Mouse (Mus musculus): ENCODE measurements at regions not wholly inside any gene's neighbourhood (a gene's known extent, or its start where the extent isn't known, plus 50 kb on each side); places are given as distances from the start of the nearest gene placed in this dataset.

DNA sequence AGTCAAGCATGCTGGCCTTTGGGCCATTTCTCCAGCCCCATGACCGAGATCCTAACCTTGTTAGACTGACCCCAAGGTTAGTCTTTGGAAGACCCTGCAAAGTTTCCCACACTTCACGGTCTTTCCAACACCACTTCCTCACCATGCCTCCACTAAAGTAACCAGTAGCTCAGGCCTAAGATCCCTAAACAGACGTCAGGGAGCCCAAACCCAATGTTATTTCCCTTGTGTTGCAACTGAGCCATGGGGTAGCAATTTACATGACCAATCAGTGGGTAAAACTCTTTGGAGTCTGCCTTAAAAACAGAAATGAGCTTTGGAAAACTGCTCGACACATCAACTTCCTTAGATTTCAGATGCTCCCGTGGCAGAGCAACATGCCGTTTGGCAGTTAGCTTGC is 173.6 kb downstream of the Ttc8 start:
- intact Hi-C loops (cut with DNase I), result loop anchor here (5.0 to 10.0 kb wide), 2 partner anchors 298 to 471 kb away; partner anchors contain the start of gene Foxn3
- no peak for DNase-seq

DNA sequence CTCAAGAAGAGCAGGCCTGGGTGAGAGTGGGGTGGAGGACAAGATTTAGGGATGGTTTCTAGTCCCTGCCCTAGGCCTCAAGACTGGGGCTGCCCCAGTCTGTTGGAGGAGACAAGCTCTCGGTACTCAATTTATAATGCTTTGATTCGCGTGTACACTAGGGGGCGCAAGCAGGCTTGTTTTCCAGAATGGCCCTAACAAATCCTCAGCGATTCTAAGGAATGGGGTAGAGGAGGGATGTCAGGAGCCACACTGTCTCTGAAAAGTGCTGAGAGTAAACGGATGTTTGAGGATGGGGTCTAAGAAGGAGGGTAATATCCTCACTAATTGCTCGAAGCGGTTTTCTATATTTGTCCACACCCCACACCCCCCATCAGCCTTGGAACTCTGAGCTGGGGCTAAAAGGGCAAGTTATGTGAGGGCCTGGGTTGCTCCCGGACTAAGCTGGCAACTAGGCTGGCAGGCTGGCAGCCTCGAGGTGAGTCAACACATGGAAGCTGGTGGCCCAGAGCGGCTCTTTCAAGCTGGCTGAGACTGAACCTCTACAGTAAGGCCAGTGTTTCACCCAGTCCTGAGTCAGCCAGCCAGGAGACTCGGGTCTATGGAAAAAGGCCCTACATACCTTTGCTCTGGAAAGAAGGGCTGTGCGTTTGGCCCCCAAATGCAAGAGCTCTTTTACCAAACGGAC is 176.7 kb downstream of the Ttc8 start:
- intact Hi-C loops (cut with DNase I), result loop anchor here (5.0 to 10.0 kb wide), 2 partner anchors 468 to 745 kb away; partner anchors contain the start of gene Foxn3
- DNase-seq, result peak; percentile 89

DNA sequence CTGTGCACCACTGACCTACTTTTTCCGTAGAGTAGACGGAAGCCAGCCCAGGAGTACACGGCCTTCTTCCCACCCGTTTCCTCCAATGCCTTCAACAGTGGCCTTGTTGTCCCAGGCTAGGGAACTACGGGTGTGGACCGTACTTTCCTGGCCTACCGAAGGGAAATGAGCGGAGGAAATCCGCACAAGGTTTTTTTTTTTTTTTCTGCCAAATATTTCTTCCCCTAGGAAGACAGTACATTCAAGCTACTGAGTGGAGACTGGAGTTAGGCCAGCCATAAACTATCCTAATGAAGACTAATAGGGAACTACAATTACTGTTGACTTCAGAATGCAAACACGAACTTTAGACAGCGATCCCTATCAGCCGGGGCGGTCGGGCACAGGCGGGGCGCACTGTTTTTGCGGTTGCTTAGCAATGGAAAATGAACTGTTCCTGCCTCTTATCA is 177.3 kb downstream of the Ttc8 start:
- no peak for DNase-seq
- intact Hi-C loops (cut with DNase I), result loop anchor here (5.0 to 10.0 kb wide), 2 partner anchors 467 to 745 kb away; partner anchors contain the start of gene Foxn3

DNA sequence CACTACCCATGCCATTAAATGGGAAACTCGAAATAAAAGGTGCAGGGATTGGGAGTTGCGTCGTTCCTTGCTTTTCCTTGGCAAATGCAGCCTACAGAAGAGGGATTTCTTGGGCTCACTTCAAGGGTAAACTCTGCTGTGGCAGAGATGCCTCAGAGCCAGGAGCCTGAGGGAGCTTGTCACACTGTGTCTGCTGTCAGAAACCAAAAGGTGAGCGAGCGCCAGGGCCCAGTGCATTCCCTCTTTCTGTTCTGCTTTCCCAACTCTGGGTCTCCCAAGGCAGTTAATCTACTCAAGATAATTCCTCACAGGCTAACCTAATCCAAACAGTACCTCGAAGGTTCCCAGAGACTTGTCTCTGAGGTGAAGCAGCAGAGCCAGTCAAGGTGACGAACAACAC is 179.5 kb downstream of the Ttc8 start:
- no peak for DNase-seq
- intact Hi-C loops (cut with DNase I), result loop anchor here (5.0 to 10.0 kb wide), 2 partner anchors 465 to 742 kb away; partner anchors contain the start of gene Foxn3

DNA sequence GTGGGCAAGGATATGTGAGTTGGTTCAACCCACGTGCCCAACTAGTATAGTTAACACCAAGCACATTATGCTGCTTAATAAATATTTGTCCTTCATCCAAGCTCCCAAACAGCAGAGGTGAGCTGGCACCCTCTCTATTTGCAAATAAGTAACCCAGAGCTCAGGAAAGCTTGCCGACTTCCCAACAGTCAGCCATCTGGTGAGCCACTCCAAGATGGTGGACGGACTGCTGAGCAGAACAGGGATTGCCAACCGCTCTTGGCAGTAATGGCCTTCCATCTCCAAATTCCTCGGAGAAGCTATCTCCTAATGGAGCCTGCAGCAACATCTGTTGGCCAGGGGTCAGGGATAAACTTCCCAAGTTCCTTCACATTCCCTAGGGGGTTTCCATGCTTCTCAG is 188.2 kb downstream of the Ttc8 start:
- intact Hi-C loops (cut with DNase I), result no loop called here
- no peak for DNase-seq

DNA sequence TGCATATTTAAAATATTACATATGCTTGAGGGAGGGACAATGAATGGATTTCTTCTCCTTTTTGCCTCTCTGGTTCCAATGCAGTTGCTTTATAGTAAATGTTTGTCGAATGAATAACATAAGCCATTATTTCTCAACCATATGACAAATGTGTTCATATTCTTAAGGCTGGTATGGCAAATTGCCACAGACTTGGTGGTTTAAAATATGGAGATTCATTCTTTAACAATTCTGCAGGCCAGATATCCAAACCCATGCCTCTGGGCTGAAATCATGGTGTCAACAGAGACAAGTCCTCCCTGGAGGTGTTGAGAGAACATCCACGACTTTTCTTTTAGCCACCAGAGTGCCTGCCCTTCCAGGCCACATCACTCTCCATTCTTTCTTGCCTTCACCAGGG is 193.4 kb downstream of the Ttc8 start:
- DNase-seq, result no peak
- intact Hi-C loops (cut with DNase I), result no loop called here

DNA sequence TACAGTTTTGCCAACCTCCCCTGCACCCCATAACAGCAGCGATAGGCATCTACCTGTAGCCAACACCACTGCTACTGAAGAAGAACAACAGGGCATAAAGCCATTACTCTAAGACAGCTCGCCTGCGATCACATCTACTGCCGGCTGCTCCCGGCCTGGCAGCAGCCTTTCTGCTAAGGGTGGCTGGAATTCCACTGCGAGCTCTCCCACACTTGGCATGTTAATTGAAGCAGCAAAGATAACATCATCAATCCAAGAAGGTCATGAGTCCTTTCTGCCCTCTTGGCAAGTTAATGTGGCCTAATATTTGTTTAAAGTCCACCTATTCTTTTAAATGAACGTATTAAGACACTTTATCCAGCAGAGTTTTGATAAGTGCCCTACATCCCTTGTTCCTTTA is 196.1 kb downstream of the Ttc8 start:
- intact Hi-C loops (cut with DNase I), result no loop called here
- DNase-seq, result no peak

DNA sequence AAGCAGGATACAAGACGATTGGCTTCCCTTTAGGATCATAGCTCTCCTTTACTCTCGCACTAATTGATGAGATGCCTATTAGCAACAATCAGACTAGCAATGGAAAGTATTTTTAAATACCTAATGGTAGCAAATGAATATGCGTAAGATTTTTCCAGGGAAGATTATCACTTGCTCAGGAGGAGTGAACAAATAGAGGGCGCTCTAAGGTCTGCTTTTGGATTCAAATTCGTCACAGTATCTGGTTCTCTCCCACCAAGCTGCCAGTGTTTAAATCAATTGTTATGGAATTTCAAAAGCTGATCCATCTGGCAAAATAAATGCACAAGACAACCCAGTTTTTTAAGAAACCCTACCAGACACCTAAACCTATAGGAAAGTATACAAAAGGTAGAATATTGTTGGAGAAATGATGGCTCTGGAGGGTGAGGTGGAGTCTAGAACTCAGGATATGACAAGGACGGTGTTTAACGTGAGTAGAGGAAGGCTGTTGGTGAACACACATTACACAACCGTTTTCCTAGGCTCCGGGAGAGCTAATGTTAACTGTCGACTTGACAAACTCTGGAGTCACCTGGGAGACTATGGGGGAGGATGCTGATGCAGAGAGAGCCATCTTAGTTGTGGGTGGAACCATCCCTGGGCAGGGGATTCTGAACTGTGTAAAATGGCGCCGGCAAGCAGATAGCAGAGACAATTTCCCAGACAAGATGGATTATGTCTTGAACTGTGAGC is 198.2 kb downstream of the Ttc8 start:
- intact Hi-C loops (cut with DNase I), result no loop called here

DNA sequence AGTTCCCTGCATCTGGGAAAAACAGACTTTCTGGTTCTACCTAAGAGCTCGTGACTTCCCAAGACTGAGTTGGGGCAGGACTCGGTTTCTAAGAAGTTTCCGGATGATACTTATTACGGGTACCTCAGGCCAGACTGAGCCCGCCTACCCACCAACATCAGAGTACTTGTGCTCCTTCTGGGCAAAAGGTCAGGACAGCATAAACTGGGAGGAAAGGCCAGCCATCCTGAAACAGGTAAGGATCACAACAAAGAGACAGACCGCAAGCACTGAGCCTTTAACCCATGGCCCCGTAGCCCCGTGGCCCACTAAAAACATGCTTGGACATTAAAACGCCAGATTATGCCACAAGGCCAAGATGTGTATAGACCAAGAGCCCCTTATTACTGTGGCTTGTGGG is 199.6 kb downstream of the Ttc8 start:
- intact Hi-C loops (cut with DNase I), result no loop called here
- DNase-seq, result no peak

More for the DNA sequence above, 198.2 kb downstream of the Ttc8 start:
- DNase-seq, result no peak

DNA sequence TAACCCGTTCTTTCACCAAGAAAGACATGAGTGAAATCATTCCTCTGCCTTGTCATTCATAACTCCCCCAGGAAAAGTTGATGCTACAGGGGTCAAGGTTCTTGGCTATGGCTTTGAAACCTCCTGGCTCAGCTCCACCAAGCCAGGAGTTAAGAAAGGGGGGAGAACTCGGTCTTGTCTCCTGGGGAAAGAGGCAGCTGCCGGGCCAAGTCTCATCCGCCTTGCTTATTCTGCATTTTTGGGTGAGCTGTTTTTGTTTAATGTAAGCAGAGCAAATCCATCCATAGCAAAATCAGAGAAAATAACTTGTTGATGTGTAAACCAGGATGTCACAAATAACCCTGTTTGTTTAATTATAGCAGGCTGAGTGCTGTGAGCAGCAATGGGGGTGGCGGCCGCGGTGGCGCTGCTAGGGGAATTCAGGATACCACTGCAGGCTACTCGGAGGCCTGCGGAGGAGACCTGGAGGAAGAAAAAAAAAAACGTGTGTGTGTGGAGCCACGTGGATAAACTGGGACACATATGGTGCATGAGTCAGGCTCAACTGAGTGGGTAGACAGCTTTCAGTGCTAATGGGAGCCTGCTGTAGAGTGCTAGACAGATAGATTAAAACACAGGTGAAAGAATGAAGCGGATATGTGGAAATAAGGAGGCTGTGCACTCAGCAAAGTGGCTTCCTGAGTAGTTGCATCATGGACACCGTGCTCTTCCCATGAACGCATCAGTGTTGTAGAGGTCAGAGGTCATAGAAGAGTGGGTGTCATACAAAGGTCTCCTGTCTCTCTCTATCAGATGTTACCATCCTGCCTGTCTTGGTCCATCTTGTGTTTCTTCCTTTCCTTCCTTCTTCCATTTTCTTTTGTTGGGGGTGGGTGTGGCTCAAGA is 203.5 kb downstream of the Ttc8 start:
- intact Hi-C loops (cut with DNase I), result no loop called here
- no peak for DNase-seq

DNA sequence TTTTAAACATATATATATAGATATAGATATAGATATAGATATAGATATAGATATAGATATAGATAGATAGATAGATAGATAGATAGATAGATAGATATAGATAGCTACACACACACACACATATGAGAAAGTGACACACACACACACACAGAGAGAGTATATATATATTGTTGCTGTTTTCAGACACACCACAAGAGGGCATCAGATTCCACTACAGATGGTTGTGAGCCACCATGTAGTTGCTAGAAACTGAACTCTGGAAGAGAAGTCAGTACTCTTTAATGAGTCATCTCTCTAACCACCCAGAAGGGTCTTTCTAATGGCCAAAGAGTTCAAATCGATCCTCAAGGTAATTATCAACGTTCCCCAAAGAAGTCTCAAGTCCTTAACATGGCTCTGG is 205.8 kb downstream of the Ttc8 start:
- intact Hi-C loops (cut with DNase I), result no loop called here

More for the DNA sequence above, 205.8 kb downstream of the Ttc8 start:
- DNase-seq, result no peak
